Mouse (Mus musculus) CH12.LX (cell line): ENCODE measurements around the gene Cby1.

Experiments used
- CTCF ChIP-seq, 2 experiments: IDR thresholded peaks in 1 of 2; conservative IDR thresholded peaks in 1 of 2; 2 replicates each; pipeline ENCODE4 v1.5.1; 2011 to 2012; ENCODE audit warnings: low read depth in 2 of 2, low read length in 2 of 2, improper control_type of control experiment in 1 of 2, inconsistent platforms in 1 of 2, mild to moderate bottlenecking in 1 of 2, moderate library complexity in 1 of 2
- EP300 ChIP-seq: IDR thresholded peaks from 2 replicates; pipeline ENCODE4 v1.6.1; 2011; ENCODE audit warnings: low read length, improper control_type of control experiment
- JUN ChIP-seq: IDR thresholded peaks from 2 replicates; pipeline ENCODE4 v1.6.1; 2011; ENCODE audit warnings: low read depth, mild to moderate bottlenecking, low read length, improper control_type of control experiment, moderate library complexity; ENCODE audit not compliant: insufficient read depth
- JUND ChIP-seq: conservative IDR thresholded peaks from 2 replicates; pipeline ENCODE4 v1.6.1; 2011; ENCODE audit warnings: low read depth, low read length, improper control_type of control experiment
- MAZ ChIP-seq: IDR thresholded peaks from 2 replicates; pipeline ENCODE4 v1.6.1; 2012; ENCODE audit warnings: low read depth, mild to moderate bottlenecking, inconsistent platforms, low read length, improper control_type of control experiment, moderate library complexity
- NELFE ChIP-seq: IDR thresholded peaks from 2 replicates; pipeline ENCODE4 v1.6.1; 2011; ENCODE audit warnings: low read depth, low read length, improper control_type of control experiment
- POLR2A ChIP-seq: IDR thresholded peaks from 2 replicates; pipeline ENCODE4 v1.6.1; 2011; ENCODE audit warnings: low read depth, mild to moderate bottlenecking, improper control_type of control experiment, low read length
- TBP ChIP-seq: conservative IDR thresholded peaks from 2 replicates; pipeline ENCODE4 v1.6.1; 2011; ENCODE audit warnings: low read depth, low read length, improper control_type of control experiment
- USF1 ChIP-seq: IDR thresholded peaks from 2 replicates; pipeline ENCODE4 v1.6.1; 2014; ENCODE audit warnings: low read depth, mild to moderate bottlenecking, inconsistent platforms, low read length, improper control_type of control experiment
- ZNF384 ChIP-seq: IDR thresholded peaks from 2 replicates; pipeline ENCODE4 v1.6.1; 2012; ENCODE audit warnings: low read depth, low read length, improper control_type of control experiment, inconsistent platforms

GRCm38 (mm10) chr15:79618456-79618855 is 40.5 kb upstream of the Cby1 start:
- TF ChIP-seq EP300 (no peak), USF1 (no peak), CTCF (conservative IDR thresholded peaks at IDR 0.05 in 1 of 2, IDR thresholded peaks at IDR 0.05 in 1 of 2; ENCODE audit: low read depth in 2 of 2, low read length in 2 of 2) (no peak), NELFE (no peak), POLR2A (no peak), TBP (no peak), MAZ (no peak), JUND (no peak), ZNF384 (no peak), JUN (no peak)
